Mouse (Mus musculus) cortical plate, adult 2 months (tissue): ENCODE results near the gene Spats2l. TPM values are rescaled to one million over a fixed set of nuclear protein-coding genes. Genes with fewer than 3 reads are reported as not detected.
A peak's percentile ranks its signal among the peaks of the same experiment; 100 is the strongest.

Experiments used
- H3K27ac ChIP-seq: fragments of 200-500 bp; 2 replicates; pipeline ENCODE4 v1.5.1; 2012; ENCODE audit warnings: low read length, control low read depth, inconsistent platforms; ENCODE audit not compliant: insufficient read depth
- H3K4me1 ChIP-seq: fragments of 200-500 bp; 2 replicates; pipeline ENCODE4 v1.6.1; 2011; ENCODE audit warnings: low read length; ENCODE audit not compliant: control insufficient read depth, insufficient read depth
- H3K4me3 ChIP-seq: fragments of 200-500 bp; 2 replicates; pipeline ENCODE4 v1.5.1; 2011; ENCODE audit warnings: mild to moderate bottlenecking, low read length, control low read depth; ENCODE audit not compliant: insufficient read depth
- CTCF ChIP-seq: fragments of 200-500 bp; IDR thresholded peaks from 2 replicates; pipeline ENCODE4 v1.5.1; 2011; ENCODE audit warnings: mild to moderate bottlenecking, control low read depth, low read length; ENCODE audit not compliant: insufficient read depth; ENCODE audit errors: extremely low read depth
- POLR2A ChIP-seq: fragments of 200-500 bp; IDR thresholded peaks from 2 replicates; pipeline ENCODE4 v1.6.1; 2011; ENCODE audit warnings: mild to moderate bottlenecking, low read length, control low read depth; ENCODE audit not compliant: insufficient read depth; ENCODE audit errors: extremely low read depth
- polyA plus RNA-seq: library from polyadenylated mRNA; depleted of rRNA; stranded (reverse); fragments of >200 nt; gene quantifications from 2 replicates; pipeline ENCODE4 v1.2.3, GENCODE M21; 2012

Gene Spats2l
- polyA plus RNA-seq, 1 experiment, result 27.4 TPM

- H3K4me3 ChIP-seq, result no peak overlapping the region
- no peak overlapping the region for H3K27ac ChIP-seq
- TF ChIP-seq POLR2A (no peak), CTCF (no peak)
- no peaks in the 10 kb centered on the region; the same call in 1 of the 2 replicates for H3K4me1 ChIP-seq
Observed at GRCm38 (mm10) chr1:57906312-57906711, 132.3 kb downstream of the Spats2l start.

GRCm38 (mm10) chr1:57911561-57911960, 137.6 kb downstream of the Spats2l start:
- H3K4me3 ChIP-seq, result no peak overlapping the region
- no peak overlapping the region for H3K27ac ChIP-seq
- no peaks in the 10 kb centered on the region for H3K4me1 ChIP-seq
- TF ChIP-seq POLR2A (no peak), CTCF (no peak)

GRCm38 (mm10) chr1:57917342-57917741, 143.4 kb downstream of the Spats2l start:
- Histone ChIP-seq H3K4me3 (no peak overlapping the region), H3K27ac (no peak overlapping the region), H3K4me1 (no peaks in the 10 kb centered on the region)
- no peak for TF ChIP-seq CTCF
- TF ChIP-seq POLR2A, result no peak

- no peak overlapping the region for H3K4me3 ChIP-seq
- no peak overlapping the region for H3K27ac ChIP-seq
- no peaks in the 10 kb centered on the region for H3K4me1 ChIP-seq
- no peak for TF ChIP-seq POLR2A
Observed at GRCm38 (mm10) chr1:57918567-57918966, 144.6 kb downstream of the Spats2l start.

GRCm38 (mm10) chr1:57934287-57934686, 160.3 kb downstream of the Spats2l start:
- TF ChIP-seq POLR2A (no peak), CTCF (no peak)
- Histone ChIP-seq H3K4me1 (no peaks in the 10 kb centered on the region), H3K27ac (no peak overlapping the region), H3K4me3 (no peak overlapping the region)

GRCm38 (mm10) chr1:57940691-57941090, 166.7 kb downstream of the Spats2l start:
- Histone ChIP-seq H3K27ac (no peak overlapping the region), H3K4me1 (no peaks in the 10 kb centered on the region), H3K4me3 (no peak overlapping the region)
- no peak for TF ChIP-seq POLR2A
- TF ChIP-seq CTCF, result no peak

- no peak for TF ChIP-seq POLR2A
- TF ChIP-seq CTCF, result no peak
- H3K27ac ChIP-seq, result no peak overlapping the region
- H3K4me3 ChIP-seq, result no peak overlapping the region
- no peaks in the 10 kb centered on the region for H3K4me1 ChIP-seq
Observed at GRCm38 (mm10) chr1:57941095-57941494, 167.1 kb downstream of the Spats2l start.

- Histone ChIP-seq H3K4me3 (no peak overlapping the region), H3K27ac (no peak overlapping the region), H3K4me1 (no peaks in the 10 kb centered on the region)
- TF ChIP-seq POLR2A, result no peak
- no peak for TF ChIP-seq CTCF
Observed at GRCm38 (mm10) chr1:57941734-57942133, 167.8 kb downstream of the Spats2l start.

GRCm38 (mm10) chr1:57942215-57942614, 168.3 kb downstream of the Spats2l start:
- no peak overlapping the region for H3K4me3 ChIP-seq
- no peak for TF ChIP-seq CTCF
- TF ChIP-seq POLR2A, result no peak
- H3K4me1 ChIP-seq, result no peaks in the 10 kb centered on the region
- H3K27ac ChIP-seq, result no peak overlapping the region

GRCm38 (mm10) chr1:57947552-57948347, 173.8 kb downstream of the Spats2l start:
- H3K27ac ChIP-seq, result no peak overlapping the region
- H3K4me3 ChIP-seq, result no peak overlapping the region
- H3K4me1 ChIP-seq, result no peaks in the 10 kb centered on the region
- TF ChIP-seq CTCF (no peak), POLR2A (no peak)

GRCm38 (mm10) chr1:57949195-57949594, 175.2 kb downstream of the Spats2l start:
- H3K27ac ChIP-seq, result no peak overlapping the region
- TF ChIP-seq POLR2A, result no peak
- TF ChIP-seq CTCF, result peak; percentile 72
- H3K4me1 ChIP-seq, result no peaks in the 10 kb centered on the region
- no peak overlapping the region for H3K4me3 ChIP-seq
